Mouse (Mus musculus): Measurements from ENCODE around the gene R3hdm2. TPM values are rescaled to one million over a fixed set of nuclear protein-coding genes. Genes with fewer than 3 reads are reported as not detected.

Gene R3hdm2
- polyA plus RNA-seq, 1 experiment from 2014 or later, result 34.9 TPM

- peaks cover 62% of the 10 kb centered on the region for H3K4me1 ChIP-seq
- H3K4me2 ChIP-seq, result peak overlapping the region; percentile 75
- H3K27me3 ChIP-seq, result peaks cover 63% of the 10 kb centered on the region
- no peak overlapping the region for H3K9ac ChIP-seq
- peaks cover 13% of the 10 kb centered on the region for H3K36me3 ChIP-seq
- 1% methylated on average over 35 of the region's 35 CpGs for WGBS
- ATAC-seq (ENCODE audit: insufficient number of reproducible peaks, low FRiP score, low TSS enrichment, low read depth), result no peak
- H3K4me3 ChIP-seq, result peak overlapping the region; percentile 36
- H3K9me3 ChIP-seq, result no peaks in the 10 kb centered on the region
- H3K27ac ChIP-seq, result no peak overlapping the region
These were observed 129.1 kb downstream of the R3hdm2 start for GRCm38 (mm10) chr10:127509051-127509836.

- ATAC-seq (ENCODE audit: insufficient number of reproducible peaks, low FRiP score, low TSS enrichment, low read depth), result no peak
- Histone ChIP-seq H3K4me2 (peak overlapping the region; percentile 75), H3K9me3 (no peaks in the 10 kb centered on the region), H3K27me3 (peaks cover 71% of the 10 kb centered on the region), H3K4me1 (peaks cover 71% of the 10 kb centered on the region), H3K27ac (no peak overlapping the region), H3K9ac (no peak overlapping the region), H3K4me3 (peak overlapping the region; percentile 36; the same call in 1 of the 2 replicates), H3K36me3 (peaks cover 9% of the 10 kb centered on the region)
- WGBS, result 17% methylated on average over 17 of the region's 17 CpGs
These were observed 129.9 kb downstream of the R3hdm2 start for GRCm38 (mm10) chr10:127509837-127510701.

- peak overlapping the region; percentile 50 for H3K4me3 ChIP-seq
- no peaks in the 10 kb centered on the region for H3K9me3 ChIP-seq
- H3K4me2 ChIP-seq, result peak overlapping the region; percentile 97
- no peak overlapping the region for H3K27ac ChIP-seq
- WGBS, result 13% methylated on average over 11 of the region's 11 CpGs
- peaks cover 80% of the 10 kb centered on the region for H3K27me3 ChIP-seq
- no peak overlapping the region for H3K9ac ChIP-seq
- no peak for ATAC-seq (ENCODE audit: insufficient number of reproducible peaks, low FRiP score, low TSS enrichment, low read depth)
- peaks cover 3% of the 10 kb centered on the region; the same call in 1 of the 2 replicates for H3K36me3 ChIP-seq
- H3K4me1 ChIP-seq, result peaks cover 80% of the 10 kb centered on the region
These were observed 130.9 kb downstream of the R3hdm2 start for GRCm38 (mm10) chr10:127510895-127511617.

- WGBS, result under 1% methylated on average over 30 of the region's 46 CpGs
- 0 out of 2 replicates have a peak overlapping the region, but pooled peaks have one; percentile 26 for H3K9ac ChIP-seq
- H3K27me3 ChIP-seq, result peaks cover 80% of the 10 kb centered on the region
- H3K4me3 ChIP-seq, result peak overlapping the region; percentile 50
- no peak for ATAC-seq (ENCODE audit: insufficient number of reproducible peaks, low FRiP score, low TSS enrichment, low read depth)
- H3K9me3 ChIP-seq, result no peaks in the 10 kb centered on the region
- H3K36me3 ChIP-seq, result no peaks in the 10 kb centered on the region; the same call in 1 of the 2 replicates
- peaks cover 88% of the 10 kb centered on the region for H3K4me1 ChIP-seq
- H3K4me2 ChIP-seq, result peak overlapping the region; percentile 97
- H3K27ac ChIP-seq, result no peak overlapping the region
These were observed 131.6 kb downstream of the R3hdm2 start for GRCm38 (mm10) chr10:127511634-127512306.

GRCm38 (mm10) chr10:127512307-127512666 is 132.2 kb downstream of the R3hdm2 start:
- H3K36me3 ChIP-seq, result 0 out of 2 replicates have a peak, but pooled peaks cover 3% of the 10 kb centered on the region
- peak overlapping the region; percentile 97 for H3K4me2 ChIP-seq
- no peak for ATAC-seq (ENCODE audit: insufficient number of reproducible peaks, low FRiP score, low TSS enrichment, low read depth)
- H3K27me3 ChIP-seq, result peaks cover 75% of the 10 kb centered on the region
- no peak overlapping the region for H3K9ac ChIP-seq
- 2% methylated on average over 7 of the region's 7 CpGs for WGBS
- H3K9me3 ChIP-seq, result no peaks in the 10 kb centered on the region
- H3K4me3 ChIP-seq, result peak overlapping the region; percentile 50
- H3K27ac ChIP-seq, result no peak overlapping the region
- H3K4me1 ChIP-seq, result peaks cover 92% of the 10 kb centered on the region

GRCm38 (mm10) chr10:127512813-127513212 is 132.7 kb downstream of the R3hdm2 start:
- Histone ChIP-seq H3K36me3 (peaks cover 8% of the 10 kb centered on the region), H3K9me3 (no peaks in the 10 kb centered on the region), H3K9ac (no peak overlapping the region), H3K27me3 (peaks cover 70% of the 10 kb centered on the region), H3K4me3 (peak overlapping the region; percentile 50), H3K4me1 (peaks cover 96% of the 10 kb centered on the region), H3K4me2 (peak overlapping the region; percentile 97), H3K27ac (peak overlapping the region; percentile 62)
- ATAC-seq (ENCODE audit: insufficient number of reproducible peaks, low FRiP score, low TSS enrichment, low read depth), result peak; percentile 45
- 1% methylated on average over 27 of the region's 27 CpGs for WGBS

GRCm38 (mm10) chr10:127513501-127514091 is 133.5 kb downstream of the R3hdm2 start:
- H3K27me3 ChIP-seq, result peaks cover 62% of the 10 kb centered on the region
- no peaks in the 10 kb centered on the region for H3K9me3 ChIP-seq
- H3K4me1 ChIP-seq, result peaks cover 88% of the 10 kb centered on the region
- 0 out of 2 replicates have a peak, but pooled peaks have one; percentile 25 for ATAC-seq (ENCODE audit: insufficient number of reproducible peaks, low FRiP score, low TSS enrichment, low read depth)
- H3K27ac ChIP-seq, result peak overlapping the region; percentile 62
- H3K9ac ChIP-seq, result no peak overlapping the region
- WGBS, result 2% methylated on average over 16 of the region's 16 CpGs
- peak overlapping the region; percentile 50 for H3K4me3 ChIP-seq
- peak overlapping the region; percentile 97 for H3K4me2 ChIP-seq
- H3K36me3 ChIP-seq, result peaks cover 16% of the 10 kb centered on the region

- no peak for ATAC-seq (ENCODE audit: insufficient number of reproducible peaks, low FRiP score, low TSS enrichment, low read depth)
- peaks cover 22% of the 10 kb centered on the region for H3K36me3 ChIP-seq
- no peak overlapping the region for H3K9ac ChIP-seq
- H3K27ac ChIP-seq, result peak overlapping the region; percentile 48
- H3K27me3 ChIP-seq, result peaks cover 57% of the 10 kb centered on the region
- 13% methylated on average over 13 of the region's 13 CpGs for WGBS
- H3K4me3 ChIP-seq, result peak overlapping the region; percentile 50
- H3K4me1 ChIP-seq, result peaks cover 82% of the 10 kb centered on the region
- H3K9me3 ChIP-seq, result no peaks in the 10 kb centered on the region
- H3K4me2 ChIP-seq, result peak overlapping the region; percentile 97
These were observed 134.1 kb downstream of the R3hdm2 start for GRCm38 (mm10) chr10:127514111-127514698.

GRCm38 (mm10) chr10:127514764-127515163 is 134.6 kb downstream of the R3hdm2 start, which contains the start of gene Ndufa4l2:
Gene Ndufa4l2, plus strand, starts transcription at chr10:127514967.
- Histone ChIP-seq H3K9me3 (no peaks in the 10 kb centered on the region), H3K4me1 (peaks cover 77% of the 10 kb centered on the region), H3K4me3 (peak within 1 kb of the TSS; percentile 50), H3K36me3 (peaks cover 26% of the 10 kb centered on the region), H3K27me3 (peaks cover 52% of the 10 kb centered on the region), H3K27ac (peak within 1 kb of the TSS; percentile 48), H3K4me2 (peak within 1 kb of the TSS; percentile 97), H3K9ac (no peak within 1 kb of the TSS)
- no peak for ATAC-seq (ENCODE audit: insufficient number of reproducible peaks, low FRiP score, low TSS enrichment, low read depth)
- WGBS, result 12% methylated on average over 6 of the region's 6 CpGs

- Histone ChIP-seq H3K4me1 (peaks cover 73% of the 10 kb centered on the region), H3K36me3 (peaks cover 33% of the 10 kb centered on the region), H3K4me3 (peak overlapping the region; percentile 31), H3K27me3 (peaks cover 45% of the 10 kb centered on the region), H3K9ac (no peak overlapping the region), H3K4me2 (peak overlapping the region; percentile 43), H3K9me3 (no peaks in the 10 kb centered on the region), H3K27ac (peak overlapping the region; percentile 27; the same call in 1 of the 2 replicates)
- ATAC-seq (ENCODE audit: insufficient number of reproducible peaks, low FRiP score, low TSS enrichment, low read depth), result no peak
- WGBS, result 32% methylated on average over 9 of the region's 9 CpGs
These were observed 135.3 kb downstream of the R3hdm2 start for GRCm38 (mm10) chr10:127515271-127515982.

All from limb, embryonic 15.5 days (tissue).